Mouse (Mus musculus) liver, embryonic 13.5 days (tissue): ENCODE data around the gene Nol4l. TPM values are rescaled to one million over a fixed set of nuclear protein-coding genes. Genes with fewer than 3 reads are reported as not detected.
A peak's percentile ranks its signal among the peaks of the same experiment; 100 is the strongest.

Experiments used
- ATAC-seq: fragments of 200-750 bp; cut with Nextera tagmentation; 2 replicates; pipeline ENCODE4 v1.8.0; 2017; ENCODE audit warnings: low read depth, mild to moderate bottlenecking, moderate number of reproducible peaks, moderate library complexity
- DNase-seq: peaks from one replicate; pipeline ENCODE4 v3.0.0; 2022
- H3K27ac ChIP-seq: fragments of 300-500 bp; sonication (generic); 2 replicates; pipeline ENCODE4 v1.5.1; 2015; ENCODE audit warnings: moderate library complexity, mild to moderate bottlenecking, inconsistent platforms
- H3K27me3 ChIP-seq: fragments of 300-500 bp; sonication (generic); 2 replicates; pipeline ENCODE4 v1.6.1; 2015; ENCODE audit warnings: mild to moderate bottlenecking, inconsistent platforms
- H3K36me3 ChIP-seq: fragments of 300-500 bp; sonication (generic); 2 replicates; pipeline ENCODE4 v1.6.1; 2015; ENCODE audit warnings: mild to moderate bottlenecking, inconsistent platforms
- H3K4me1 ChIP-seq: fragments of 300-500 bp; sonication (generic); replicated peaks from 2 replicates; pipeline ENCODE4 v1.6.1; 2015; ENCODE audit warnings: inconsistent platforms
- H3K4me2 ChIP-seq: fragments of 300-500 bp; sonication (generic); 2 replicates; pipeline ENCODE4 v1.6.1; 2015; ENCODE audit warnings: inconsistent platforms, mild to moderate bottlenecking, moderate library complexity
- H3K4me3 ChIP-seq: fragments of 300-500 bp; sonication (generic); replicated peaks from 2 replicates; pipeline ENCODE4 v1.5.1; 2015; ENCODE audit warnings: mild to moderate bottlenecking, inconsistent platforms
- H3K9ac ChIP-seq: fragments of 300-500 bp; sonication (generic); 2 replicates; pipeline ENCODE4 v1.6.1; 2015; ENCODE audit warnings: mild to moderate bottlenecking, inconsistent platforms
- H3K9me3 ChIP-seq: fragments of 300-500 bp; sonication (generic); replicated peaks from 2 replicates; pipeline ENCODE4 v1.6.1; 2016; ENCODE audit warnings: inconsistent platforms
- WGBS: fragments of 180-500 bp; shearing (Covaris S2); methylation state at CpG from one replicate; pipeline ENCODE4 v1.1.7; 2015; ENCODE audit not compliant: insufficient replicate concordance; 5-methylcytosine and 5-hydroxymethylcytosine counted together
- polyA plus RNA-seq: library from polyadenylated mRNA; unstranded; fragments of >200 nt; fragmentation: Nextera tagmentation; extraction: Ambion mirVana; gene quantifications from 2 replicates; pipeline ENCODE4 v1.2.1, GENCODE M21; 2015

Gene Nol4l
- polyA plus RNA-seq, 1 experiment from 2014 or later = 5.4 TPM

- Histone ChIP-seq H3K36me3 (peaks cover 51% of the 10 kb centered on the region), H3K9me3 (no peaks in the 10 kb centered on the region), H3K4me1 (peaks cover 92% of the 10 kb centered on the region), H3K4me3 (no peak overlapping the region), H3K9ac (peak overlapping the region; percentile 18; the same call in 1 of the 2 replicates), H3K27ac (peak overlapping the region; percentile 69), H3K4me2 (no peak overlapping the region), H3K27me3 (no peaks in the 10 kb centered on the region)
- ATAC-seq = peak; percentile 49
- no peak for DNase-seq
- WGBS = 5% methylated on average over 1 of the region's 1 CpGs
Observed at GRCm38 (mm10) chr2:153479486-153479885, 50.3 kb downstream of the Nol4l start.

GRCm38 (mm10) chr2:153478583-153478982 is 51.2 kb downstream of the Nol4l start:
- ATAC-seq = peak; percentile 62
- Histone ChIP-seq H3K4me2 (no peak overlapping the region), H3K4me3 (no peak overlapping the region), H3K9ac (peak overlapping the region; percentile 18; the same call in 1 of the 2 replicates), H3K9me3 (no peaks in the 10 kb centered on the region), H3K27me3 (no peaks in the 10 kb centered on the region), H3K4me1 (peaks cover 89% of the 10 kb centered on the region), H3K36me3 (peaks cover 55% of the 10 kb centered on the region), H3K27ac (peak overlapping the region; percentile 69; the same call in 1 of the 2 replicates)
- DNase-seq = peak; percentile 62
- WGBS = 21% methylated on average over 4 of the region's 4 CpGs

- peaks cover 45% of the 10 kb centered on the region for H3K36me3 ChIP-seq
- H3K27ac ChIP-seq = peak overlapping the region; percentile 68
- no peak overlapping the region for H3K4me3 ChIP-seq
- DNase-seq (no peak), ATAC-seq (no peak)
- H3K9ac ChIP-seq = 0 out of 2 replicates have a peak overlapping the region, but pooled peaks have one; percentile 17
- H3K4me2 ChIP-seq = no peak overlapping the region
- H3K9me3 ChIP-seq = no peaks in the 10 kb centered on the region
- WGBS = 48% methylated on average over 4 of the region's 4 CpGs
- H3K4me1 ChIP-seq = peaks cover 60% of the 10 kb centered on the region
- H3K27me3 ChIP-seq = no peaks in the 10 kb centered on the region
Observed at GRCm38 (mm10) chr2:153475114-153476112, 54.4 kb downstream of the Nol4l start.

GRCm38 (mm10) chr2:153470983-153471382 is 58.8 kb downstream of the Nol4l start:
- no peak overlapping the region for H3K27ac ChIP-seq
- peaks cover 47% of the 10 kb centered on the region for H3K36me3 ChIP-seq
- WGBS = 76% methylated on average over 3 of the region's 3 CpGs
- no peak overlapping the region for H3K4me3 ChIP-seq
- H3K9me3 ChIP-seq = no peaks in the 10 kb centered on the region
- DNase-seq (no peak), ATAC-seq (no peak)
- H3K9ac ChIP-seq = no peak overlapping the region
- H3K4me2 ChIP-seq = no peak overlapping the region
- peaks cover 43% of the 10 kb centered on the region for H3K4me1 ChIP-seq
- H3K27me3 ChIP-seq = no peaks in the 10 kb centered on the region

GRCm38 (mm10) chr2:153469764-153470163 is 60.0 kb downstream of the Nol4l start:
- no peak overlapping the region for H3K9ac ChIP-seq
- H3K27me3 ChIP-seq = no peaks in the 10 kb centered on the region
- ATAC-seq (0 out of 2 replicates have a peak, but pooled peaks have one; percentile 32), DNase-seq (no peak)
- H3K36me3 ChIP-seq = peaks cover 43% of the 10 kb centered on the region
- no peaks in the 10 kb centered on the region for H3K9me3 ChIP-seq
- H3K4me3 ChIP-seq = no peak overlapping the region
- WGBS = 78% methylated on average over 4 of the region's 4 CpGs
- H3K4me2 ChIP-seq = no peak overlapping the region
- H3K4me1 ChIP-seq = peaks cover 31% of the 10 kb centered on the region
- no peak overlapping the region; the same call in 1 of the 2 replicates for H3K27ac ChIP-seq

- no peak for DNase-seq
- no peak overlapping the region for H3K27ac ChIP-seq
- 72% methylated on average over 2 of the region's 2 CpGs for WGBS
- peaks cover 27% of the 10 kb centered on the region for H3K4me1 ChIP-seq
- no peak overlapping the region for H3K4me2 ChIP-seq
- H3K27me3 ChIP-seq = no peaks in the 10 kb centered on the region
- peaks cover 43% of the 10 kb centered on the region for H3K36me3 ChIP-seq
- H3K4me3 ChIP-seq = no peak overlapping the region
- ATAC-seq = no peak
- H3K9me3 ChIP-seq = no peaks in the 10 kb centered on the region
- H3K9ac ChIP-seq = no peak overlapping the region
Observed at GRCm38 (mm10) chr2:153469317-153469716, 60.5 kb downstream of the Nol4l start.

- Histone ChIP-seq H3K4me2 (no peak overlapping the region), H3K27ac (peak overlapping the region; percentile 50; the same call in 1 of the 2 replicates), H3K9ac (no peak overlapping the region), H3K9me3 (no peaks in the 10 kb centered on the region), H3K4me3 (no peak overlapping the region), H3K36me3 (peaks cover 55% of the 10 kb centered on the region), H3K4me1 (peaks cover 22% of the 10 kb centered on the region), H3K27me3 (no peaks in the 10 kb centered on the region)
- DNase-seq = no peak
- ATAC-seq = no peak
- 37% methylated on average over 1 of the region's 1 CpGs for WGBS
Observed at GRCm38 (mm10) chr2:153467372-153467771, 62.4 kb downstream of the Nol4l start.

- Histone ChIP-seq H3K27ac (no peak overlapping the region), H3K4me1 (peaks cover 13% of the 10 kb centered on the region), H3K27me3 (no peaks in the 10 kb centered on the region), H3K4me2 (no peak overlapping the region), H3K36me3 (peaks cover 49% of the 10 kb centered on the region), H3K9me3 (no peaks in the 10 kb centered on the region), H3K9ac (no peak overlapping the region), H3K4me3 (no peak overlapping the region)
- no peak for DNase-seq
- WGBS = 81% methylated on average over 3 of the region's 3 CpGs
- no peak for ATAC-seq
Observed at GRCm38 (mm10) chr2:153463257-153463656, 66.5 kb downstream of the Nol4l start.

- Histone ChIP-seq H3K9me3 (no peaks in the 10 kb centered on the region), H3K9ac (peak overlapping the region; percentile 3; the same call in 1 of the 2 replicates), H3K27me3 (no peaks in the 10 kb centered on the region), H3K4me2 (no peak overlapping the region), H3K27ac (peak overlapping the region; percentile 67), H3K36me3 (peaks cover 26% of the 10 kb centered on the region), H3K4me3 (no peak overlapping the region), H3K4me1 (peaks cover 59% of the 10 kb centered on the region)
- ATAC-seq (no peak), DNase-seq (no peak)
- 50% methylated on average over 3 of the region's 3 CpGs for WGBS
Observed at GRCm38 (mm10) chr2:153458022-153458441, 71.7 kb downstream of the Nol4l start.

GRCm38 (mm10) chr2:153457467-153457866 is 72.3 kb downstream of the Nol4l start:
- H3K4me2 ChIP-seq = no peak overlapping the region
- peak overlapping the region; percentile 67; the same call in 1 of the 2 replicates for H3K27ac ChIP-seq
- H3K9ac ChIP-seq = no peak overlapping the region
- H3K36me3 ChIP-seq = peaks cover 21% of the 10 kb centered on the region
- 54% methylated on average over 4 of the region's 4 CpGs for WGBS
- H3K4me3 ChIP-seq = no peak overlapping the region
- H3K27me3 ChIP-seq = no peaks in the 10 kb centered on the region
- H3K4me1 ChIP-seq = peaks cover 65% of the 10 kb centered on the region
- DNase-seq = no peak
- no peak for ATAC-seq
- no peaks in the 10 kb centered on the region for H3K9me3 ChIP-seq

- H3K4me1 ChIP-seq = peaks cover 68% of the 10 kb centered on the region
- H3K4me3 ChIP-seq = peak overlapping the region; percentile 2; the same call in 1 of the 2 replicates
- peak overlapping the region; percentile 59 for H3K4me2 ChIP-seq
- DNase-seq = peak; percentile 84
- H3K27me3 ChIP-seq = no peaks in the 10 kb centered on the region
- H3K27ac ChIP-seq = peak overlapping the region; percentile 94
- WGBS = 25% methylated on average over 9 of the region's 9 CpGs
- ATAC-seq = peak; percentile 84
- peaks cover 14% of the 10 kb centered on the region for H3K36me3 ChIP-seq
- H3K9ac ChIP-seq = peak overlapping the region; percentile 61
- no peaks in the 10 kb centered on the region for H3K9me3 ChIP-seq
Observed at GRCm38 (mm10) chr2:153454841-153455506, 74.8 kb downstream of the Nol4l start.
